Mouse (Mus musculus) myocyte (in vitro differentiated cells): ENCODE measurements around the gene Olfr370.

ENCODE experiments used
- E2F4 ChIP-seq: IDR thresholded peaks from one replicate; pipeline ENCODE4 v1.6.1; 2011; ENCODE audit warnings: mild to moderate bottlenecking, control low read depth, moderate library complexity; ENCODE audit not compliant: insufficient read depth
- POLR2A ChIP-seq: IDR thresholded peaks from one replicate; pipeline ENCODE4 v1.6.1; 2011; ENCODE audit warnings: low read depth, mild to moderate bottlenecking, control low read depth, moderate library complexity; ENCODE audit not compliant: insufficient read length

GRCm38 (mm10) chr8:83594167-83595049 is 58.8 kb downstream of the Olfr370 start:
- TF ChIP-seq POLR2A (peak; percentile 58), E2F4 (no peak)
